Mouse (Mus musculus) liver (tissue): ENCODE measurements around the gene A030014E15Rik.
A peak's percentile ranks its signal among the peaks of the same experiment; 100 is the strongest.
"Not testable (repeated sequence)": the region's sequence is repeated elsewhere in the genome, so short reads cannot be mapped to it uniquely, and the experiment has no call there.

ENCODE experiments used
- DNase-seq: peaks from one replicate; pipeline ENCODE4 v3.0.0-alpha.2; 2020; ENCODE audit warnings: mixed read lengths

The A030014E15Rik gene

GRCm38 (mm10) chr1:82924650-82925049, at the start of gene A030014E15Rik:
Gene A030014E15Rik (plus strand): TSS chr1:82924917.
- no peak for DNase-seq

DNA sequence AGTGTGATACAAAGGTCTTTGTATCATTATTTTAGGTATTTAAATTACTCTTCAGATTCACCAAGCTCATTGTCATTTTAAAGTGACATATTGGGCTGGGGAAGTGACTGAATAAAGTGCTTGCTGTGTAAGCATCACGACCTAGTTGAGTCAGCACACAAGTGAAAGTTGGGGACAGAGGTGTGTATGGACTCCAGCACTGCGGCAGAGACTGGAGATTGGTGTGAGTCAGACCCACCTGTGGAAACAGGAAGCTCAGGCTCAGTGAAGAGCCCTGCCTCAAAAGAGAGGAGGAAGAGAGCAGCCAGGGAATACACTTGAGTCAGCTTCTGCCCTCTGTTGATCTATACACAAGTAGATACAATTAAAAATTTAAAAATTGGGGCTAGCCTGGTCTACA, 45.5 kb upstream of the A030014E15Rik start:
- DNase-seq = no peak

- DNase-seq = no peak
Measured at GRCm38 (mm10) chr1:82880196-82880595, 44.5 kb upstream of the A030014E15Rik start.

GRCm38 (mm10) chr1:82893269-82893668, 31.4 kb upstream of the A030014E15Rik start:
- DNase-seq = no peak

DNA sequence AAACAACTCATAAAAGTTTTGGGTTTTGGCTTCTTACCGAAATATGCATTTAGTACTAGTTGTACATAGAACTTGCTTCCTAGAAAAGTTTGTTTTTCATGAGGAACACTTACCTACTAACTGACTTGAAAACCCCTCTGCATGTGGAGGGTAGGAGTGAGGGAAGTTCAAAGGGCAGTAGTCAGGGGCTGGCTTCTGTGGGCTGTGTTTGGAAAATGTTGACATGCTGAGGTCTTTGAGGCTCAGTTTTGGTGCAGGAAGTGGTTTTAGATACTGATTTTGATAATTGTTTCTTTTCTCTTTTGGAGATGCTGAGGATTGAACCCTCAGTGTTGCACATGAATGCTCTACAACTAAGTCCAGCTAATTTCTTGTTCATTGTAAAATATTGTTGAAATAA, 24.1 kb upstream of the A030014E15Rik start:
- DNase-seq = no peak

DNA sequence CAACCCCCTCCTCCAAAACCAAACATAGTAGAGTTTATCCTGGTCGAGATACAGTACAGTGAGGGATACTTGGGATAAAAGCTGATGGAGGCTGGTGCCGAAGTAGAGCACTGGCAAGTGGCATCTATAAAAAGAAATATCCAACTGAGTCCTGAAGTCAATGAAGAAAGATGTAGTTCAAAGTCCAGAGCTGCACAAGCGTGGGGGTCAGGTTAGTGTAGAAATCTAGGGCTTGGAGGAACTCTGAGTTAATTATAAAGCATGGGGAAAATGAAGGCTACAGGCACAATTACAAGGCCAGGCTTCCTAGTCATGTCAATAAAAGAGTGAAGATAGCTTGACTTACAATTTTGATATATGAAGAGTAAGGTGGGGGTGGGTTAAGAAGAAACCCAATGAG, 23.5 kb upstream of the A030014E15Rik start:
- no peak for DNase-seq

- no peak for DNase-seq
Measured at GRCm38 (mm10) chr1:82905886-82906285, 18.8 kb upstream of the A030014E15Rik start.

GRCm38 (mm10) chr1:82913025-82913424, 11.7 kb upstream of the A030014E15Rik start, which contains the start of gene A030005L19Rik:
Gene A030005L19Rik (plus strand): TSS chr1:82913325.
- DNase-seq = peak; percentile 22

GRCm38 (mm10) chr1:82913434-82913833, 11.3 kb upstream of the A030014E15Rik start:
- not testable (repeated sequence) for DNase-seq

GRCm38 (mm10) chr1:82930558-82930957, 5.8 kb downstream of the A030014E15Rik start:
- DNase-seq = not testable (repeated sequence)

DNA sequence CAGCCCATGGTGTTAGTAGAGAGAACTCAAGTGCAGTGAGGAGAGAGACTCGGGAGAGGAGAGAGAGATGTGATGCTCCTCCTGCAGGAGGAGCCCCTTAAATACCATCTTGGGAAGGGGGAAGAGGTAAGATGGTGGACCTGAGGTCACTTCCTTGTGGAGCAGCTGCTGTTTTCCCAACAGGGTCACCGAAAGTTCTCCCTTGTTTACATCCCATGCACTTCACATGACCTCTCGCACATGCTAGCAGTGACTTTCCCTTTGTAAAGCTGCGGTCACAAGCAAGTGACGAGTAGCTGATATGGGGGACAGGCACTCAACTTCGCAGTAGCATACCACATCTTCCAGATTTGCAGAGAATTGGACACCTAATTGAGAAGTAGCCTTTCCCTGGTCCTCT, 6.6 kb downstream of the A030014E15Rik start, which contains the start of gene Gm6217:
Gm6217 (minus strand) TSS at position 74 of the 400 bp plus-strand sequence.
- not testable (repeated sequence) for DNase-seq

GRCm38 (mm10) chr1:82938666-82939065, 13.9 kb downstream of the A030014E15Rik start:
- no peak for DNase-seq

- not testable (repeated sequence) for DNase-seq
Measured at GRCm38 (mm10) chr1:82942505-82942904, 17.8 kb downstream of the A030014E15Rik start.

DNA sequence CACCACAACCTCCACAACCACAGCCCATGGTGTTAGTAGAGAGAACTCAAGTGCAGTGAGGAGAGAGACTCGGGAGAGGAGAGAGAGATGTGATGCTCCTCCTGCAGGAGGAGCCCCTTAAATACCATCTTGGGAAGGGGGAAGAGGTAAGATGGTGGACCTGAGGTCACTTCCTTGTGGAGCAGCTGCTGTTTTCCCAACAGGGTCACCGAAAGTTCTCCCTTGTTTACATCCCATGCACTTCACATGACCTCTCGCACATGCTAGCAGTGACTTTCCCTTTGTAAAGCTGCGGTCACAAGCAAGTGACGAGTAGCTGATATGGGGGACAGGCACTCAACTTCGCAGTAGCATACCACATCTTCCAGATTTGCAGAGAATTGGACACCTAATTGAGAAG, 18.6 kb downstream of the A030014E15Rik start, which contains the start of gene A030003K21Rik:
A030003K21Rik (minus strand) TSS at position 94 of the 400 bp plus-strand sequence.
- DNase-seq = not testable (repeated sequence)

DNA sequence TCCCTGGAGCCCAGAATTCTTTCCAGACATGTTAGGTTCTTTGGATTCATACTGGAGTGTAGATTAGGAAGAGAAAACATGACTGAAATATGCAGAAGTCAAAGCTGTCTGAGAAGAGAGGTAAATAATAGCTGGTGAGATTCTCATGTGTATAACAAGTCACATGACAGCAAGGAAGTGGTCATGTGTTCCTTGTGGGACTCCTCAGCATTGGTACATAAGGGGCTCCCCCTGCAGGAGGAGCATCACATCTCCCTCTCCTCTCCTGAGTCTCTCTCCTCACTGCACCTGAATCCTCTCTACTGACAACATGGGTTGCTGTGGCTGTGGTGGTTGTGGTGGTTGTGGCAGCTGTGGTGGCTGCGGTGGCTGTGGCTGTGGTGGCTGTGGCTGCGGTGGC, 21.3 kb downstream of the A030014E15Rik start:
- not testable (repeated sequence) for DNase-seq

GRCm38 (mm10) chr1:82948601-82949000, 23.9 kb downstream of the A030014E15Rik start:
- DNase-seq = no peak

- DNase-seq = not testable (repeated sequence)
Measured at GRCm38 (mm10) chr1:82955913-82956312, 31.2 kb downstream of the A030014E15Rik start, which contains the start of gene Gm7544. Gene Gm7544 (minus strand): TSS chr1:82956013.

DNA sequence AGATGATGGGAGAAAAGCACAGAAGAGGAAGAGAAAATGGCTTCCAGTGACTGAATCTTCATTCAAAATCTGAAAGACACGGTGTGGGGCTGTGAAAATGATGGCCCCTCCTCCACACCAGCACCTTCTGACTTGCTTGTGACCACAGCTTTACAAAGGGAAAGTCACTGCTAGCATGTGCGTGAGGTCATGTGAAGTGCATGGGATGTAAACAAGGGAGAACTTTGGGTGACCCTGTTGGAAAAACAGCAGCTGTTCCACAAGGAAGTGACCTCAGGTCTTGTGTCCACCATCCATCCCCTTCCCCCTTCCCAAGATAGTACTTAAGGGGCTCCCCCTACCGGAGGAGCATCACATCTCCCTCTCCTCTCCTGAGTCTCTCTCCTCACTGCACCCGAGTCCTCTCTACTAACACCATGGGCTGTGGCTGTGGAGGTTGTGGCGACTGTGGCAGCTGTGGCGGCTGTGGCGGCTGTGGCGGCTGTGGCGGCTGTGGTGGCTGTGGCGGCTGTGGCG, 35.2 kb downstream of the A030014E15Rik start, which contains the start of gene Gm47955:
Gm47955 (plus strand) TSS at position 417 of the 516 bp plus-strand sequence.
- DNase-seq = no peak

GRCm38 (mm10) chr1:82966413-82966812, 41.7 kb downstream of the A030014E15Rik start:
- no peak for DNase-seq

DNA sequence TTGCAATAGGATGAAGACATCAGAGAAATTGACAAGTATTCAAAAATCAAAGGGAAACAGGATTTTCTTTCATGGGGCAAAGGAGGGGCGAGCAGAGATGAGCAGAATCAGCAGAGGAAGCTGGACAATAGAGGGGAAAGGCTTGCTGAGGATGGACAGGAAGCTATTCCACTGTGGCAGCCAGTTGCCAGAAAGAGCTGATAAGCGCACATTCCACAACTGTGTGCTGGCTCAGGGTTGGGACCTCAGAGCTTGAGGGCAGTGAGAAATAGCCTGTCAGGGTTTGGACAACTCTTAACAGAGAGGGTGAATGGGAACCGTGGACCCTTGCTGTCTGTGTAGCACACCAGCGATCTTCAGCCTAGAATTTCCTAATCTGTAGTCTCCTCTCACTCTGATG, 47.3 kb downstream of the A030014E15Rik start:
- peak; percentile 18 for DNase-seq

GRCm38 (mm10) chr1:82973244-82973643, 48.5 kb downstream of the A030014E15Rik start:
- DNase-seq = no peak

DNA sequence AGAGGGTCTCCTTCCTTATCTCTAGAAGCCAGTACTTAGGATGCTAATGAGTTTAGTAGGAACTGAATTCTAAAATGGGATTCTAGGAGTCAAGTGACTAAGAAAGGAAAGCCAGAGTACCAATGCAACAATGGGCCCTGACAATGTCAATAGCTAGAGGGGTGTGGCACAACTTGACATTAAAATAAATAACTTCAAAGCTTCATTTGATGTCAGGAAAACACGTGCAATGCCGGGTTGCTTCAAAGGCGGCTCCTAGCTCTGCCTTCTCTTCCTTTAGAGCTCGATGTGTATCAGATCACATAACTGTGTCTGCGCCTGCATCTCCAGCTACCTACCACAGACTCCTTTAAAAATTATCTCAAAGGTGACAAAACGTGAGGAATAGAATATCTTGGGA, 49.2 kb downstream of the A030014E15Rik start:
- no peak for DNase-seq

GRCm38 (mm10) chr1:82974342-82974741, 49.6 kb downstream of the A030014E15Rik start:
- DNase-seq = peak; percentile 48
